Mouse (Mus musculus): ENCODE measurements at regions not wholly inside any gene's neighbourhood (a gene's known extent, or its start where the extent isn't known, plus 50 kb on each side); places are given as distances from the start of the nearest gene placed in this dataset.

GRCm38 (mm10) chr4:99392986-99393385 lies 97.3 kb downstream of the Gm12689 start:
- TF ChIP-seq CTCF (IDR thresholded peaks at IDR 0.05; ENCODE audit: extremely low read depth, insufficient read depth, low read length) = no peak
- no peak for TF ChIP-seq POLR2A (IDR thresholded peaks at IDR 0.05; ENCODE audit: extremely low read depth, insufficient read depth, low read length)
